In the genomic region with DNA sequence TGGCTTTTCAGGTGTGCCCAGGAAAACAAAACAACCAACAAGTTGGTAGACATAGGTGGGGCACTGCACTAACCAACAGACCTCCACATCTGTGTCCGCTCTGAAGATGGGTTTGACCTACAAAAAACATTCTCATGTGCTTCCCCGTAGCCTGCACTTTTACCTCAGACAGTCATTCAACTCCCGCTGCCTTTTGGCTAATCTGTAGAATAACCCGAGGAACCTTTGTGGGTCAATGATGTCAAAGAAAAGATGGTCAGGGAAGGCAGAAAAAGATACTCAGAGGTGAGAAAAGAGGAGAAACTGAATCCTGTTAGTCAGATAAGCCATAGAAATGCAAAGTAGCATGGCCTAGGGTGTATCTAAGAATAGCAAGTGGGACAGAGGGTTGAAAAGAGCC, we compare ENCODE assay signal across 11 mouse cellular contexts.
"Had no signal": no experiment of that assay in that cellular context is flagged by ENCODE, and none has a peak within 500 bp of the region (broad histone marks: within the 10 kb centered on the region; RNA-seq: fewer than 3 reads in every experiment).

No protein-coding gene starts in this region.

- ATAC-seq: liver, postnatal 0 days; lung, postnatal 0 days; midbrain, embryonic 13.5 days; midbrain, embryonic 15.5 days had no signal

- DNase-seq: liver, postnatal 0 days; lung, adult 2 months; lung, postnatal 14 days; lung, postnatal 36 days; right cerebral cortex, postnatal 14 days; thymus, adult 2 months; thymus, postnatal 25 days; thymus, postnatal 4 days had no signal
